Mouse (Mus musculus): ENCODE data around the gene 2900011O08Rik. TPM values are rescaled to one million over a fixed set of nuclear protein-coding genes. Genes with fewer than 3 reads are reported as not detected.

Gene 2900011O08Rik
- polyA plus RNA-seq, 1 experiment from 2014 or later = 142 TPM

DNA sequence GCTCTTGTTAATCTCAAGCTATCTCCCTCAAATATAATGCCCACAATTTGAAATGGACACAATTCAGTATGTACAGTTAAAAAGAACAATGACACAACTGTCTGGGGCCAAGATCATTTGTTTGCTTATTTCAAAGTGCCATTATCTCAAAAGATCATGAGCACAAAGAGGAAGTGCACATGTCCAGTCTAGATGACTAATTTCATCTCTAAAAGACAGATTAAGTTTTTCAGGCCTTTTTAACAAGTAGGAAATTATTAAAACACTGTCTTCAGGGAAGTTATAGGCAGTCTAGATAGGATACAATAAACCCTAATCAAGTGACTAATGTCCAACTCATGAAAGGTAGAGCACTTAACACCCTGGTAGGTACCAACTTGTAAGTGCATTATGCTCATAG lies 142.6 kb downstream of the 2900011O08Rik start:
- no peak for DNase-seq (ENCODE audit: low spot score)
- Histone ChIP-seq H3K9ac (ENCODE audit: low read length) (no peak overlapping the region), H3K27me3 (replicated peaks; ENCODE audit: control insufficient read depth, insufficient read depth, low read length) (no peaks in the 10 kb centered on the region), H3K4me2 (ENCODE audit: low read length) (no peak overlapping the region), H3K27ac (ENCODE audit: low read depth, low read length) (no peak overlapping the region), H3K36me3 (ENCODE audit: control insufficient read depth, insufficient read depth, low read length) (peaks cover 99% of the 10 kb centered on the region), H3K4me1 (ENCODE audit: control insufficient read depth, insufficient read depth, low read length) (no peaks in the 10 kb centered on the region), H3K4me3 (ENCODE audit: low read depth, low read length) (no peak overlapping the region), H3K9me3 (replicated peaks; ENCODE audit: control insufficient read depth, low read length) (no peaks in the 10 kb centered on the region)
- ATAC-seq = no peak

DNA sequence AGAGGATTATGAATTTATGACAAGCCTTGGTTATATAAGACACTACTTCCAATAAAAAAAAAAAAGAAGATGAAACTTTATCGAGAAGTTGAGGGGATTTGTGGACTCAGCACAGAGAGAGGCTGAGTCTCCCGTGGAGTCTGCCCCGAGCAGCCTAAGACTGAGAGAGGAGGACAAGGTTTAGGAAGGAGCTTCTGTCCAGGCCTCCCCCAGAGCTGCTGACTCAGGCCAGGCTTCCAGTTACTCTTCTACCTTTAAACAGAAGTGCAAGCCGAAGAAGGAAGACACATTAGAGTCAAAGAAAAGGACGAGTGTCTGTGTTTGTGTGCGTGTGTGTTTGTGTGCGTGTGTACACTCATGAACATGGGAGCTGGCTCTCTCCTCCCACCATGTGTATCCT lies 144.4 kb downstream of the 2900011O08Rik start:
- Histone ChIP-seq H3K27ac (ENCODE audit: low read depth, low read length) (no peak overlapping the region), H3K27me3 (replicated peaks; ENCODE audit: control insufficient read depth, insufficient read depth, low read length) (no peaks in the 10 kb centered on the region), H3K36me3 (ENCODE audit: control insufficient read depth, insufficient read depth, low read length) (peaks cover 95% of the 10 kb centered on the region), H3K9ac (ENCODE audit: low read length) (no peak overlapping the region), H3K9me3 (replicated peaks; ENCODE audit: control insufficient read depth, low read length) (no peaks in the 10 kb centered on the region), H3K4me3 (ENCODE audit: low read depth, low read length) (no peak overlapping the region), H3K4me2 (ENCODE audit: low read length) (no peak overlapping the region), H3K4me1 (ENCODE audit: control insufficient read depth, insufficient read depth, low read length) (no peaks in the 10 kb centered on the region)
- 91% methylated on average over 7 of the region's 7 CpGs for WGBS
- ATAC-seq (no peak), DNase-seq (ENCODE audit: low spot score) (no peak)

DNA sequence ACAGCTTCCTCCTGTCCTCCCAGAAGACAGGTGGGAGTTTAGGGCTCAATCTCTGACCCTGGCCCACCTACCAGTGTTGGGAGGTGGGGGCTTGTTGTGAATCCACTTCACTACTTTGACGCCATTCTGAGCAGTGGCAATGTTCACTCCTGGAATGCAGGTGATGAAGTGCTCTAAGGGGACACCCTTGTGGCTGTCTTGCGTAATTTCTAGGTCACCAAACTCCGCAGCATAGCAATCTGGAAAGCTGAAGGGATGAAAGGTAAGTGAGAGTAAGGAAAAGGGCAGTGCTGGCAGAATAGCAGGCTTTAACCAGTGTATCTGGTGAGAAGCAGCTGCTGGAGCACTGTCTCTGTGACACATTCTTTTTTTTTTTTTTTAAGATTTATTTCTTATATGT lies 145.0 kb downstream of the 2900011O08Rik start:
- Histone ChIP-seq H3K27me3 (replicated peaks; ENCODE audit: control insufficient read depth, insufficient read depth, low read length) (no peaks in the 10 kb centered on the region), H3K9me3 (replicated peaks; ENCODE audit: control insufficient read depth, low read length) (no peaks in the 10 kb centered on the region), H3K4me1 (ENCODE audit: control insufficient read depth, insufficient read depth, low read length) (no peaks in the 10 kb centered on the region), H3K4me2 (ENCODE audit: low read length) (no peak overlapping the region), H3K27ac (ENCODE audit: low read depth, low read length) (no peak overlapping the region), H3K9ac (ENCODE audit: low read length) (no peak overlapping the region), H3K36me3 (ENCODE audit: control insufficient read depth, insufficient read depth, low read length) (peaks cover 95% of the 10 kb centered on the region), H3K4me3 (ENCODE audit: low read depth, low read length) (no peak overlapping the region)
- DNase-seq (ENCODE audit: low spot score) (no peak), ATAC-seq (no peak)
- 86% methylated on average over 3 of the region's 3 CpGs for WGBS

DNA sequence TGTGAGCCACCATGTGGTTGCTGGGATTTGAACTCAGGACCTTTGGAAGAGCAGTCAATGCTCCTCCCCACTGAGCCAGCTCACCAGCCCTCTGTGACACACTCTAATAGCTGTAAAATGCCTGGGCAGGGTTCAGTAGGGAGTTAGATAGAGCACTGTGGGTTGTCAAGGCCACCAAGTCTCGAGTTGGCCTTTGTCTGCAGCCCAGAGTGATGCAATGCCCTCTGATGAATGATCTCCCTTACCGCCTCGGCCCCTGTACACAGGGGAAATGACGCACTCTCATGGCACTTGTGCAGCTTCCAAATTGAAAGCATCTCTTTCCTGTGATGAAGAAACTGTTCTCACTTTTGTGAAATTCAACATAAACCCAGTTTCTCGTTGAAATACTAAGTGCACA lies 145.4 kb downstream of the 2900011O08Rik start:
- ATAC-seq = no peak
- Histone ChIP-seq H3K4me3 (ENCODE audit: low read depth, low read length) (no peak overlapping the region), H3K4me2 (ENCODE audit: low read length) (no peak overlapping the region), H3K36me3 (ENCODE audit: control insufficient read depth, insufficient read depth, low read length) (peaks cover 95% of the 10 kb centered on the region), H3K27ac (ENCODE audit: low read depth, low read length) (no peak overlapping the region), H3K9ac (ENCODE audit: low read length) (no peak overlapping the region), H3K4me1 (ENCODE audit: control insufficient read depth, insufficient read depth, low read length) (no peaks in the 10 kb centered on the region), H3K9me3 (replicated peaks; ENCODE audit: control insufficient read depth, low read length) (no peaks in the 10 kb centered on the region), H3K27me3 (replicated peaks; ENCODE audit: control insufficient read depth, insufficient read depth, low read length) (no peaks in the 10 kb centered on the region)
- DNase-seq (ENCODE audit: low spot score) = no peak
- WGBS = 86% methylated on average over 5 of the region's 5 CpGs

DNA sequence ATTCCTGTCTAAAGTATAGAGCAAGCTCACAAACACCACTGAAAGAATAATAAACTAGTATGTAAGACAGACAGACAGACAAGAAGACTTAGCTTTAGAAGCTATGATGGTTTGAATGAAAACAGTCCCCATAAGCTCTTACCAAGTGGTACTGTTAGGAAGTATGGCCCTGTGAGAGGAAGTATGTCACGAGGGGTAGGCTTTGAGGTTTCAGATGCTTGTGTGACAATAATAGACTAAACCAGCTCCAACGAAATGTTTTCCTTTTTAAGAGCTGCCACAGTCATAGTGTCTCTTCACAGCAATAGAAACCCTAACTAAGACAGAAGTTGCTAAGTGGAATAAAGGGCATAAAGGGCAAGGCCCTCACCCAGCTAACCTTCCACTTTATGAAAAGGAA lies 148.6 kb downstream of the 2900011O08Rik start:
- Histone ChIP-seq H3K9me3 (replicated peaks; ENCODE audit: control insufficient read depth, low read length) (no peaks in the 10 kb centered on the region), H3K4me1 (ENCODE audit: control insufficient read depth, insufficient read depth, low read length) (no peaks in the 10 kb centered on the region), H3K27ac (ENCODE audit: low read depth, low read length) (no peak overlapping the region), H3K4me3 (ENCODE audit: low read depth, low read length) (no peak overlapping the region), H3K27me3 (replicated peaks; ENCODE audit: control insufficient read depth, insufficient read depth, low read length) (no peaks in the 10 kb centered on the region), H3K9ac (ENCODE audit: low read length) (no peak overlapping the region), H3K4me2 (ENCODE audit: low read length) (no peak overlapping the region), H3K36me3 (ENCODE audit: control insufficient read depth, insufficient read depth, low read length) (peaks cover 90% of the 10 kb centered on the region)
- ATAC-seq (no peak), DNase-seq (ENCODE audit: low spot score) (no peak)
- 87% methylated on average over 2 of the region's 2 CpGs for WGBS

DNA sequence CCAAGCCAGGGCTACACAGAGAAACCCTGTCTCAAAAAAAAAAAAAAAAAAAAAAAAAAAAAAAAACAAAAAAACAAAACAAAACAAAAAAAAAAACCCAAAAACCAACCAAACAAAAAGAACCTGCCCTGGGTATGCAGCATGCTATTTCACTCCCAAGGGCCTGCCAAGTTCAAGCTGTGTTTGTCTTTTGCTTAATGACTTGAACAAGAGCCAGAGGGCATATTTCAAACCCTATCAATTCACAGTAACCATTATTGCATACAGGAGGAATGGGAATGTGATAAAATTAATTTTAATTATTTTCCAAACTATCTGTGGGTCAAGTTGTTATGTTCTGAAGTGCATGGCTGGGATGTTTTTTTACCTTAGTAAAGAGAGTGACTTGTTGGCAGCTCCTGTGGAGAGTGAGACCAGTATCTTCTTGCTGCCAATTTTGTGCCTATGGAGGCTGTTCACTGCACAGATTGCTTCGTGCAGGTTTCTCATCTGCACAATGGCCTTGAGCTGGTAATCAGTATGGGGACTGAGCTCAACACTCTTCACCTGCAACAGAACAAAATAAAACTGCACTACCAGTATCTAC lies 151.7 kb downstream of the 2900011O08Rik start:
- DNase-seq (ENCODE audit: low spot score) (no peak), ATAC-seq (no peak)
- 97% methylated on average over 1 of the region's 1 CpGs for WGBS
- no peaks in the 10 kb centered on the region for H3K4me1 ChIP-seq (ENCODE audit: control insufficient read depth, insufficient read depth, low read length)
- no peaks in the 10 kb centered on the region for H3K9me3 ChIP-seq (replicated peaks; ENCODE audit: control insufficient read depth, low read length)
- no peak overlapping the region for H3K27ac ChIP-seq (ENCODE audit: low read depth, low read length)
- peaks cover 88% of the 10 kb centered on the region for H3K36me3 ChIP-seq (ENCODE audit: control insufficient read depth, insufficient read depth, low read length)
- H3K27me3 ChIP-seq (replicated peaks; ENCODE audit: control insufficient read depth, insufficient read depth, low read length) = no peaks in the 10 kb centered on the region
- H3K4me2 ChIP-seq (ENCODE audit: low read length) = no peak overlapping the region
- H3K9ac ChIP-seq (ENCODE audit: low read length) = no peak overlapping the region
- no peak overlapping the region for H3K4me3 ChIP-seq (ENCODE audit: low read depth, low read length)

DNA sequence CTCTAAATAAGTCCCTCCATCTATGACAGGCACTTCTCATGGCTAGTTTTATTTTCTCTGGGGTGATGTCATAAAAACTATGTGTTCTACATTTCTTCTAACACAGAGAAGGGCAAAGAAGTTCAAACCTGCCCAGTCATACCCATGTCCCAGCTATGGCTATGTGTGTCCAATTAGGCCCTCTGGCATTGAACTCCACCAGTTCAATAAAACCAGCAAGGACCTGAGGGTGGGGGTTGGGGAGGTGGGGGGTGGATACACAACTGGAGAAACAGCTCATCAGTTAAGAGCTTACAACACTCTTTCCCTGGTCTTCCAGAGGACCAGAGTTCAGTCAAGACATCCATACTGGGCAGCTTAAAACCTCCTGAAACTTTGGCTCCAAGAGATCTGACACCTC lies 152.7 kb downstream of the 2900011O08Rik start:
- Histone ChIP-seq H3K9me3 (replicated peaks; ENCODE audit: control insufficient read depth, low read length) (no peaks in the 10 kb centered on the region), H3K4me1 (ENCODE audit: control insufficient read depth, insufficient read depth, low read length) (no peaks in the 10 kb centered on the region), H3K4me2 (ENCODE audit: low read length) (no peak overlapping the region), H3K27me3 (replicated peaks; ENCODE audit: control insufficient read depth, insufficient read depth, low read length) (no peaks in the 10 kb centered on the region), H3K9ac (ENCODE audit: low read length) (no peak overlapping the region), H3K36me3 (ENCODE audit: control insufficient read depth, insufficient read depth, low read length) (peaks cover 87% of the 10 kb centered on the region), H3K27ac (ENCODE audit: low read depth, low read length) (no peak overlapping the region), H3K4me3 (ENCODE audit: low read depth, low read length) (no peak overlapping the region)
- no peak for DNase-seq (ENCODE audit: low spot score)
- no peak for ATAC-seq

DNA sequence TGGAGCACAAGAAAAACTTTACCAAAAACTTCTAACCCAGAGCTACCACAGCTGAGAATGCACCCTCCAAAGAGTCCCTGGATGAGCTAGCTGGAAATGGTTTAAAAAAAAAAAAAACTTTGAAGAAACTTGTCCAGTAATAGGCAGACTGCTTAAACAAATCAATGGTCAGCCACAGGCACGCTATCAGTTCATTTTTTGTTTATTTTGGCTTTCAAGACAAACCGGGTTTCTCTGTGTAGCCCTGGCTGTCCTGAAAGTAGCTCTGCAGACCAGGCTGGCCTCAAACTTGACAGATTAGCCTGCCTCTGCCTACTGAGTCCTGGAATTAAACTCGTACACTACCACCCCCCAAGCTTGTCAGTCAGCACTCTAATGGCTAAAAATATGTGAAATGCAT lies 156.9 kb downstream of the 2900011O08Rik start:
- ATAC-seq (no peak), DNase-seq (ENCODE audit: low spot score) (no peak)
- no peak overlapping the region for H3K27ac ChIP-seq (ENCODE audit: low read depth, low read length)
- 94% methylated on average over 3 of the region's 3 CpGs for WGBS
- no peaks in the 10 kb centered on the region for H3K4me1 ChIP-seq (ENCODE audit: control insufficient read depth, insufficient read depth, low read length)
- peaks cover 88% of the 10 kb centered on the region for H3K36me3 ChIP-seq (ENCODE audit: control insufficient read depth, insufficient read depth, low read length)
- H3K9me3 ChIP-seq (replicated peaks; ENCODE audit: control insufficient read depth, low read length) = no peaks in the 10 kb centered on the region
- no peak overlapping the region for H3K9ac ChIP-seq (ENCODE audit: low read length)
- H3K4me2 ChIP-seq (ENCODE audit: low read length) = no peak overlapping the region
- H3K27me3 ChIP-seq (replicated peaks; ENCODE audit: control insufficient read depth, insufficient read depth, low read length) = no peaks in the 10 kb centered on the region
- H3K4me3 ChIP-seq (ENCODE audit: low read depth, low read length) = no peak overlapping the region

DNA sequence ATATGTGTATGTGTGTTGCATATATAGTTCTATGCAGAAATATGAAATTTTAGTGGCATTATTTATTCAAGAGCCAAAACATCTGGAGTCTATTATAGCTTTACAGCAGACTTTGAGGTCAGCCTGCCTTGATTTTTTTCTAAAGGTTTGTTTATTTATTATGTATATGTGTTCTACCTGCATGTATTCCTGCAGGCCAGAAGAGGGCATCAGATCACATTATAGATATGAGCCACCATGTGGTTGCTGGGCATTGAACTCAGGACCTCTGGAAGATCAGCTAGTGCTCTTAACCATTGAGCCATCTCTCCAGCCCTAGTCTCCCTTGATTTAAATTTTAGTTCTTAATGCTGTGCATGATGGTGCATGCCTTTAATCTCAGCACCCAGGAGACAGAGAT lies 161.3 kb downstream of the 2900011O08Rik start:
- ATAC-seq (no peak), DNase-seq (ENCODE audit: low spot score) (no peak)
- Histone ChIP-seq H3K9me3 (replicated peaks; ENCODE audit: control insufficient read depth, low read length) (no peaks in the 10 kb centered on the region), H3K9ac (ENCODE audit: low read length) (no peak overlapping the region), H3K4me1 (ENCODE audit: control insufficient read depth, insufficient read depth, low read length) (no peaks in the 10 kb centered on the region), H3K27me3 (replicated peaks; ENCODE audit: control insufficient read depth, insufficient read depth, low read length) (no peaks in the 10 kb centered on the region), H3K36me3 (ENCODE audit: control insufficient read depth, insufficient read depth, low read length) (peaks cover 84% of the 10 kb centered on the region), H3K4me3 (ENCODE audit: low read depth, low read length) (no peak overlapping the region), H3K27ac (ENCODE audit: low read depth, low read length) (no peak overlapping the region), H3K4me2 (ENCODE audit: low read length) (no peak overlapping the region)
